Comparison of ENCODE assay signal across 23 mouse cellular contexts in genomic region chr2:70155226-70155836, GRCm38 (mm10).
DNase-seq lines count a peak whose midpoint lies in the region; ATAC-seq lines count a peak whose summit lies in the region.
"Had no signal": no experiment of that assay in that cellular context is flagged by ENCODE, and none has a peak within 500 bp of the region (broad histone marks: within the 10 kb centered on the region; RNA-seq: fewer than 3 reads in every experiment).

No protein-coding gene starts in this region.

- no peak overlapping the region for H3K9ac ChIP-seq in midbrain, embryonic 14.5 days (replicated peaks; ENCODE audit: low read length)
- no peak overlapping the region for H3K9ac ChIP-seq in forebrain, embryonic 14.5 days (ENCODE audit: low read length)
- H3K9ac ChIP-seq in midbrain, embryonic 16.5 days (ENCODE audit: low read depth, low read length), result no peak overlapping the region
- H3K9ac ChIP-seq: hindbrain, embryonic 13.5 days; limb, embryonic 12.5 days; liver, postnatal 0 days had no signal

- H3K9me3 ChIP-seq in midbrain, embryonic 14.5 days (ENCODE audit: control insufficient read depth, low read length), result no peaks in the 10 kb centered on the region
- H3K9me3 ChIP-seq in midbrain, embryonic 10.5 days (replicated peaks), result no peaks in the 10 kb centered on the region
- H3K9me3 ChIP-seq in forebrain, embryonic 14.5 days (replicated peaks; ENCODE audit: control insufficient read depth, low read length), result no peaks in the 10 kb centered on the region
- no peaks in the 10 kb centered on the region for H3K9me3 ChIP-seq in midbrain, embryonic 16.5 days (replicated peaks; ENCODE audit: control insufficient read depth, low read length, poor library complexity, severe bottlenecking)
- H3K9me3 ChIP-seq: hindbrain, embryonic 13.5 days; limb, embryonic 12.5 days had no signal

- no peaks in the 10 kb centered on the region for H3K36me3 ChIP-seq in midbrain, embryonic 14.5 days (ENCODE audit: control insufficient read depth, insufficient read depth, low read length)
- H3K36me3 ChIP-seq in midbrain, embryonic 10.5 days, result no peaks in the 10 kb centered on the region
- H3K36me3 ChIP-seq in forebrain, embryonic 14.5 days (ENCODE audit: control insufficient read depth, insufficient read depth, low read length), result no peaks in the 10 kb centered on the region
- H3K36me3 ChIP-seq in midbrain, embryonic 16.5 days (ENCODE audit: control insufficient read depth, insufficient read depth, low read length), result no peaks in the 10 kb centered on the region
- H3K36me3 ChIP-seq: hindbrain, embryonic 13.5 days; limb, embryonic 12.5 days had no signal

- peaks cover 11% of the 10 kb centered on the region for H3K4me1 ChIP-seq in midbrain, embryonic 14.5 days (ENCODE audit: control insufficient read depth, insufficient read depth, low read length)
- H3K4me1 ChIP-seq in midbrain, embryonic 10.5 days, result peaks cover 8% of the 10 kb centered on the region
- peaks cover 15% of the 10 kb centered on the region; the same call in 1 of the 2 replicates for H3K4me1 ChIP-seq in forebrain, embryonic 14.5 days (ENCODE audit: control insufficient read depth, insufficient read depth, low read length)
- H3K4me1 ChIP-seq in midbrain, embryonic 16.5 days (ENCODE audit: control insufficient read depth, insufficient read depth, low read length), result peaks cover 20% of the 10 kb centered on the region
- H3K4me1 ChIP-seq: limb, embryonic 12.5 days had no signal

- peak overlapping the region; percentile 63 for H3K27ac ChIP-seq in midbrain, embryonic 14.5 days (replicated peaks; ENCODE audit: low read depth, low read length)
- no peak overlapping the region for H3K27ac ChIP-seq in midbrain, embryonic 10.5 days (replicated peaks)
- H3K27ac ChIP-seq in forebrain, embryonic 14.5 days (ENCODE audit: low read depth, low read length), result peak overlapping the region; percentile 62
- H3K27ac ChIP-seq in midbrain, embryonic 16.5 days (ENCODE audit: low read length), result peak overlapping the region; percentile 83
- H3K27ac ChIP-seq: limb, embryonic 12.5 days; macrophage had no signal

- WGBS in midbrain, embryonic 14.5 days, result 64% methylated on average over 8 of the region's 8 CpGs
- 90% methylated on average over 8 of the region's 8 CpGs for WGBS in midbrain, embryonic 10.5 days
- WGBS in forebrain, embryonic 14.5 days, result 69% methylated on average over 8 of the region's 8 CpGs
- WGBS in midbrain, embryonic 16.5 days, result 48% methylated on average over 8 of the region's 8 CpGs

- no peaks in the 10 kb centered on the region for H3K27me3 ChIP-seq in midbrain, embryonic 14.5 days (ENCODE audit: control insufficient read depth, insufficient read depth, low read length)
- no peaks in the 10 kb centered on the region for H3K27me3 ChIP-seq in midbrain, embryonic 10.5 days (ENCODE audit: low read depth, poor library complexity, severe bottlenecking)
- no peaks in the 10 kb centered on the region for H3K27me3 ChIP-seq in forebrain, embryonic 14.5 days (replicated peaks; ENCODE audit: control insufficient read depth, insufficient read depth, low read length)
- no peaks in the 10 kb centered on the region for H3K27me3 ChIP-seq in midbrain, embryonic 16.5 days (ENCODE audit: control insufficient read depth, insufficient read depth, low read depth, low read length)
- H3K27me3 ChIP-seq: hindbrain, embryonic 13.5 days; limb, embryonic 12.5 days had no signal

- H3K4me2 ChIP-seq in midbrain, embryonic 14.5 days (ENCODE audit: low read length), result no peak overlapping the region
- H3K4me2 ChIP-seq in forebrain, embryonic 14.5 days (ENCODE audit: low read length), result no peak overlapping the region
- 0 out of 2 replicates have a peak overlapping the region, but pooled peaks have one; percentile 14 for H3K4me2 ChIP-seq in midbrain, embryonic 16.5 days (ENCODE audit: low read length)
- H3K4me2 ChIP-seq: hindbrain, embryonic 13.5 days; limb, embryonic 12.5 days; liver, embryonic 11.5 days had no signal

- H3K4me3 ChIP-seq in midbrain, embryonic 14.5 days (replicated peaks; ENCODE audit: low read depth, low read length), result no peak overlapping the region
- no peak overlapping the region for H3K4me3 ChIP-seq in midbrain, embryonic 10.5 days
- no peak overlapping the region for H3K4me3 ChIP-seq in forebrain, embryonic 14.5 days (ENCODE audit: low read depth, low read length)
- H3K4me3 ChIP-seq in midbrain, embryonic 16.5 days (ENCODE audit: low read depth, low read length), result no peak overlapping the region
- H3K4me3 ChIP-seq: hindbrain, embryonic 13.5 days; limb, embryonic 12.5 days; myocyte had no signal

- ATAC-seq in midbrain, embryonic 14.5 days (ENCODE audit: low FRiP score, low TSS enrichment), result no peak
- no peak for ATAC-seq in forebrain, embryonic 14.5 days
- ATAC-seq in midbrain, embryonic 16.5 days, result peak; percentile 39; the same call in 1 of the 2 replicates
- ATAC-seq: inflammation-experienced regulatory T-cells, adult 6 months; liver, postnatal 0 days; lung, postnatal 0 days had no signal

- DNase-seq in midbrain, embryonic 14.5 days, result peak; percentile 46
- no peak for DNase-seq in midbrain, embryonic 10.5 days (ENCODE audit: low spot score)
- peak; percentile 30 for DNase-seq in forebrain, embryonic 14.5 days (ENCODE audit: low spot score)
- no peak for DNase-seq in spleen, postnatal 36 days (ENCODE audit: low spot score in 2 of 2)
- no peak for DNase-seq in cerebellum, postnatal 25 days
- DNase-seq in frontal cortex, postnatal 36 days (ENCODE audit: low spot score in 2 of 2), result no peak
- DNase-seq: adrenal gland, adult 2 months; cerebellum, adult 18-20 months; gastrocnemius, postnatal 25 days; heart, adult 18-20 months; kidney, adult 2 months; kidney, postnatal 10 days; layer of hippocampus, postnatal 36 days; liver, postnatal 0 days; right cerebral cortex, postnatal 14 days had no signal

Comparison
In these comparisons a context has a peak if more than half of its experiments do, and no peak if none do; other contexts are left out.
1. DNase-seq: peak in midbrain, embryonic 14.5 days (single experiment) and forebrain, embryonic 14.5 days (single experiment); none in midbrain, embryonic 10.5 days (single experiment), spleen, postnatal 36 days (0 of 2), cerebellum, postnatal 25 days (0 of 2) and frontal cortex, postnatal 36 days (0 of 2).